Mouse (Mus musculus): ENCODE results near the gene Zdhhc19. TPM values are rescaled to one million over a fixed set of nuclear protein-coding genes. Genes with fewer than 3 reads are reported as not detected.

Gene Zdhhc19
- not detected in 2 replicates for polyA plus RNA-seq (2012; rRNA removed)

DNA sequence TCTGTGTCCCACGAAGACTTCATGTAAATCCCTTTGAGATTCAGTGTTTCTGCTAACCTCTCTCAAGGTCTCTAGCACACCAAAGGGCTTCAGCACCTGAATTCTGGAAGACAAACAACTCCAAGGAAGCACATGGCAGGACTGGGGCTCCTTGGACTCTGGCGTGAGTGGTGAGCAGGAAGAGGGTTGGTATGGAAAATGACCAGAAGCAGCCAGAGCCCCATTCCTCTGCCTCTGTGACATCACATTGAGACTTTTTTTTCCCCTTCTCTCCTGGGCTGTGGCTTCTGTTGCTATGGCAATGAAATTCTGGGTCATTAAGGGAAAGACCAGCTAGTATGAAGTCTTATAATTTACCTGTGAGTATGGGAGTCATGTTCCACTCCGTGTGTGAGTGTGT lies at the start of gene Zdhhc19:
Gene Zdhhc19 (plus strand): TSS at position 301 of the 400 bp plus-strand sequence.

DNA sequence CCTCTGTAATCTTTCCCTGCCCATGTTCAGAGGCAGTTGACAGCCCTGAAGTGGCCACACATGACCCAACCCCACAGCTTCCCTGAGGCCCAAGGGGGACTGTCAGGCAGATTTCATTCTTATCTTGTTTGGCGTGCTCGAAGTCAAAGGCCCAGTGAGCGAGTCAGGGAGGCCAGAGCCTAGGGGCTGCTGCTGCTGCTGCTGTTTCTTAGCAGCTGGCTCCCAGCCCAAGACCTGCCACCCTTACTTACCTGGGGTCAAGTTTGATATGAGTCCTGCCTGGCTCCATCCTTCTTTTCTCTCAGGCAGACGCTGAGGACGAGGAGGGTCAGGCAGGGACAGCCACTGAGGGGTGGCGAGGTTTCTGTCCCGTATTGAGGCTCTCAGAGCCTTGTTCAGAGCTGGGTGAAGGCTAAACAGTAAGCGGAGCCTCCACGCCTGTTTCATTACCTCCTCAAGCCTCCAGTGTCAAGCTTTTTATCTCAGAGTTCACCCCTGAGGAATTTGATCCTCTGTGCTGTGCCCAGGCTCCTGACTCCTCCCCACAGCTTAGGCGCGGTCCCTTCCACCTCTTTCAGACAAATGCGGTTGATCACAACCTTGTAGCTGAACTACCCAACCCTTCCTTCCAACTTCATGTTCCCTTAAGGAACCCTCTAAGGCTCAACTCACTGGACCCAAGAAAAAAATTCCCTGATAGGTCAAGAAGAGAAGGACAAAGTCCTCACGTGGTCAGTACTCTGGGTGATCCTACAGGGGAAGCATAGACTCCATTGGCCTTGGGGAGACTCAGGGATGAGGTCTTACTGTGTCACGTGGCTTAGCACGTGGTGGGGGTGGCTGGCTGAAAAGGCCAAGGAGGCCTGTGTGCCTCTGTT lies 8.6 kb upstream of the Zdhhc19 start, which contains the start of gene Slc51a:
Gene Slc51a (minus strand): TSS at position 646 of the 878 bp plus-strand sequence.

DNA sequence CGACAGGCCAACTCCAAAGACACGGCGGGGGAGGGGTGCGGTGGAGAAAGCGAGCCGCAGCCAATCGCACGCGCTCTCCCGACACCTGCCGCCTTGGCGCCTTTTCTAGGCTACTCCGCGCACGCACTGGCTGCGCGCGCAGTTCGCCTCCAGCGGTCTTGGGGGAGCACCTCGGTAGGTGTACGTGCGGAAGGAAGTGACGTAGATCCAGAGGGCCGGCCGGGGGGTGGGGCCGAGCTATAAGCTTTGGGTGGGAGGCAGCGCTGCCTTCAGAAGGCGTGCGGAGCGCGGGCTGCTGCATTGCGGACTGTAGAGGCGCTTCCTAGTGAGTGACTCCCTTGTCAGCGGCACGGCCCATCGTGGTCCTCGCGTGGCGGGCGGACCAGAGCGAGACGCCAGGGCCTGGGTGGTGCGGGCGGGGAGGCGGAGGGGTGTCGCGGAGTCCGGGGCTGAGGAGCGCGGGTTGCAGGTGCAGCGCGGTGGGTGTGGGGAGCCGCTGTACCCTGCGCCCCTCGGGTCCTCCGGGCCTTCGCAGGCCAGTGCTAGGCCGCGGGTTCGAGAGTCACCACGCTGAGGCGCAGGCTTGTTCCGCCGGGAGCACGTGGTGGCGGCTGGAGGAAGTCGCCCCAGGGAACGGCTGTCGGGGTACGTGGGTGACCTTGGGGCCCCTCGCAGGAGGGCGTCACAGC lies 112.8 kb downstream of the Zdhhc19 start, which contains the start of gene Tfrc:
Gene Tfrc (plus strand): TSS at position 209 of the 689 bp plus-strand sequence.

Other genes with a start within 250 kb of the Zdhhc19 start
- gene Fbxo45, start 249.1 kb upstream of the Zdhhc19 start, polyA plus RNA-seq (2012; rRNA removed): 0.98 and 1.4 TPM in 2 replicates
- gene Wdr53, start 249.0 kb upstream of the Zdhhc19 start, polyA plus RNA-seq (2012; rRNA removed): 0.59 and 0.66 TPM in 2 replicates
- gene Smco1, start 224.8 kb upstream of the Zdhhc19 start, polyA plus RNA-seq (2012; rRNA removed): 0.04 TPM in 1 of 2 replicates, not detected in the other
- gene Rnf168, start 218.8 kb upstream of the Zdhhc19 start, polyA plus RNA-seq (2012; rRNA removed): 2.6 and 3.3 TPM in 2 replicates
- 0.49 and 1.2 TPM in 2 replicates for gene Ubxn7, start 164.0 kb upstream of the Zdhhc19 start, polyA plus RNA-seq (2012; rRNA removed)
- gene Tm4sf19, start 95.8 kb upstream of the Zdhhc19 start, polyA plus RNA-seq (2012; rRNA removed): not detected in 2 replicates
- gene Tctex1d2, start 76.6 kb upstream of the Zdhhc19 start, polyA plus RNA-seq (2012; rRNA removed): 0.87 and 2.2 TPM in 2 replicates
- gene Pcyt1a, start 65.3 kb upstream of the Zdhhc19 start, polyA plus RNA-seq (2012; rRNA removed): 13.9 and 22.3 TPM in 2 replicates
- 0.04 and 0.14 TPM in 2 replicates for gene Slc51a, start 8.4 kb upstream of the Zdhhc19 start, polyA plus RNA-seq (2012; rRNA removed)
- gene Tfrc, start 112.7 kb downstream of the Zdhhc19 start, polyA plus RNA-seq (2012; rRNA removed): 1.5 and 2.2 TPM in 2 replicates
- gene Tnk2, start 147.6 kb downstream of the Zdhhc19 start, polyA plus RNA-seq (2012; rRNA removed): 141 and 165 TPM in 2 replicates
- 10.9 and 11.9 TPM in 2 replicates for gene Muc4, start 239.6 kb downstream of the Zdhhc19 start, polyA plus RNA-seq (2012; rRNA removed)

All from stomach, adult 2 months (tissue).